Mouse (Mus musculus) liver, postnatal 0 days (tissue): ENCODE results near the gene Slc27a5. TPM values are rescaled to one million over a fixed set of nuclear protein-coding genes. Genes with fewer than 3 reads are reported as not detected.

ENCODE experiments used
- ATAC-seq: fragments of 200-750 bp; cut with Nextera tagmentation; 2 replicates; pipeline ENCODE4 v1.8.0; 2017; ENCODE audit warnings: mild to moderate bottlenecking, moderate library complexity
- DNase-seq: peaks from one replicate; pipeline ENCODE4 v3.0.0-alpha.2; 2016
- H3K27ac ChIP-seq: fragments of 300-500 bp; sonication (generic); 2 replicates; pipeline ENCODE4 v1.5.1; 2014; ENCODE audit warnings: antibody characterized with exemption, moderate library complexity, mild to moderate bottlenecking, low read depth
- H3K27me3 ChIP-seq: fragments of 300-500 bp; sonication (generic); 2 replicates; pipeline ENCODE4 v1.6.1; 2014; ENCODE audit warnings: low read length, control low read depth, mixed read lengths; ENCODE audit not compliant: insufficient read depth
- H3K36me3 ChIP-seq: fragments of 300-500 bp; sonication (generic); replicated peaks from 2 replicates; pipeline ENCODE4 v1.6.1; 2014; ENCODE audit warnings: mild to moderate bottlenecking, control low read depth, low read length, moderate library complexity, mixed read lengths; ENCODE audit not compliant: insufficient read depth
- H3K4me1 ChIP-seq: fragments of 300-500 bp; sonication (generic); 2 replicates; pipeline ENCODE4 v1.6.1; 2014; ENCODE audit warnings: antibody characterized with exemption, mild to moderate bottlenecking, control low read depth; ENCODE audit not compliant: insufficient read depth
- H3K4me2 ChIP-seq: fragments of 300-500 bp; sonication (generic); 2 replicates; pipeline ENCODE4 v1.6.1; 2014; ENCODE audit warnings: low read depth, mild to moderate bottlenecking, low read length, moderate library complexity, mixed read lengths
- H3K4me3 ChIP-seq: fragments of 300-500 bp; sonication (generic); 2 replicates; pipeline ENCODE4 v1.5.1; 2014; ENCODE audit warnings: low read depth, low read length
- H3K9ac ChIP-seq: fragments of 300-500 bp; sonication (generic); replicated peaks from 2 replicates; pipeline ENCODE4 v1.6.1; 2014; ENCODE audit warnings: mild to moderate bottlenecking, moderate library complexity
- H3K9me3 ChIP-seq: fragments of 300-500 bp; sonication (generic); 2 replicates; pipeline ENCODE4 v1.6.1; 2016; ENCODE audit warnings: mild to moderate bottlenecking, control low read depth, low read length, mixed read lengths
- CTCF ChIP-seq: sonication (generic); IDR thresholded peaks from 2 replicates; pipeline ENCODE4 v1.5.1; 2016; ENCODE audit warnings: antibody characterized with exemption, low read depth
- EP300 ChIP-seq: IDR thresholded peaks from 2 replicates; pipeline ENCODE4 v1.6.1; 2016; ENCODE audit warnings: antibody characterized with exemption, low read depth, mild to moderate bottlenecking
- WGBS: fragments of 180-500 bp; shearing (Covaris S2); extraction: QIAGEN DNeasy Blood & Tissue Kit; methylation state at CpG from one replicate; pipeline ENCODE4 v1.1.7; 2014; ENCODE audit not compliant: insufficient replicate concordance; 5-methylcytosine and 5-hydroxymethylcytosine counted together
- polyA plus RNA-seq: library from polyadenylated mRNA; unstranded; fragments of >200 nt; fragmentation: Nextera tagmentation; extraction: Ambion mirVana; gene quantifications from 2 replicates; pipeline ENCODE4 v1.2.1, GENCODE M21; 2015

The Slc27a5 gene
- polyA plus RNA-seq, 1 experiment from 2014 or later: 103 TPM

DNA sequence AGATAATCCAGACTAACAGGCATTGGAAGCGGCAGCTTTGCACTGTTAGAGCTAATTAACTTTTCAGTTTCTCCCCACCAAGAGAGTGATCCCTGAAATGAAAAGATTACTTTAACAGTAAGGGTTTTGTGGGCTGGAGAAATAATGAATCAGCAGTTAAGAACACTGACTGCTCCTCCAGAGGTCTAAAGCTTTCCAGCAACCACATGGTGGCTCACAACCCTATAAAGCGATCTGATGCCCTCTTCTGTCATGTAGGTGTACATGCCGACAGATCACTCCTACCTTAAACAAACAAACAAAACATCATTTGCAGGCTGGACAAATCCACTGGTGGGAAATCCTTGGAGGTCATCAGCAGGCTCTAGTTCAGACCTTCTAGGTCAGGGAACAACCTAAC lies 43.1 kb downstream of the Slc27a5 start:
- H3K4me3 ChIP-seq: no peak overlapping the region
- H3K36me3 ChIP-seq: no peaks in the 10 kb centered on the region
- H3K27me3 ChIP-seq: no peaks in the 10 kb centered on the region
- no peak overlapping the region for H3K9ac ChIP-seq
- WGBS: 27% methylated on average over 3 of the region's 3 CpGs
- DNase-seq (no peak), ATAC-seq (0 out of 2 replicates have a peak, but pooled peaks have one; percentile 61)
- H3K27ac ChIP-seq: no peak overlapping the region
- H3K4me2 ChIP-seq: no peak overlapping the region
- peaks cover 10% of the 10 kb centered on the region for H3K4me1 ChIP-seq
- no peak for TF ChIP-seq EP300
- peak; percentile 49 for TF ChIP-seq CTCF
- no peaks in the 10 kb centered on the region for H3K9me3 ChIP-seq

DNA sequence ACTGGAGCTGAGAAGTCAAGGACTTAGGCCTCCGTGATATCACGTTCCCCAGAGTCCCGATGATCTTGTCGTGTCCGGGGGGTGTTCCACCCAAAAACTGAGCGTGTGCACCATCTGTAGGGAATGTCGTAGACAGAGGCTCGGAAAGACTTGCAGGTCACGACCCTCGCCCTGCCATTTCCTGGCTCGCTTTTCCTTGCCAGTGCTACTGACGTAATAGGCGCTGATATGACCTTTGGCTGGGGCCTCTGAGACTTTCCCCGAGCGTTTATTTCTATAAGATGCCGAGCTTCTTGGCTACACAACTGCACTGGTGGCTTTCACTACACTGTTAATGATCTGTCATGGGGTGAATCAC lies 48.1 kb downstream of the Slc27a5 start:
- ATAC-seq (peak; percentile 43), DNase-seq (no peak)
- peak overlapping the region; percentile 69 for H3K27ac ChIP-seq
- H3K4me1 ChIP-seq: peaks cover 16% of the 10 kb centered on the region
- TF ChIP-seq EP300: peak; percentile 6; the same call in 1 of the 2 replicates
- TF ChIP-seq CTCF: no peak
- H3K4me3 ChIP-seq: peak overlapping the region; percentile 58
- H3K36me3 ChIP-seq: no peaks in the 10 kb centered on the region
- H3K4me2 ChIP-seq: peak overlapping the region; percentile 75
- H3K9ac ChIP-seq: peak overlapping the region; percentile 70
- no peaks in the 10 kb centered on the region for H3K27me3 ChIP-seq
- WGBS: 5% methylated on average over 16 of the region's 16 CpGs
- H3K9me3 ChIP-seq: no peaks in the 10 kb centered on the region

DNA sequence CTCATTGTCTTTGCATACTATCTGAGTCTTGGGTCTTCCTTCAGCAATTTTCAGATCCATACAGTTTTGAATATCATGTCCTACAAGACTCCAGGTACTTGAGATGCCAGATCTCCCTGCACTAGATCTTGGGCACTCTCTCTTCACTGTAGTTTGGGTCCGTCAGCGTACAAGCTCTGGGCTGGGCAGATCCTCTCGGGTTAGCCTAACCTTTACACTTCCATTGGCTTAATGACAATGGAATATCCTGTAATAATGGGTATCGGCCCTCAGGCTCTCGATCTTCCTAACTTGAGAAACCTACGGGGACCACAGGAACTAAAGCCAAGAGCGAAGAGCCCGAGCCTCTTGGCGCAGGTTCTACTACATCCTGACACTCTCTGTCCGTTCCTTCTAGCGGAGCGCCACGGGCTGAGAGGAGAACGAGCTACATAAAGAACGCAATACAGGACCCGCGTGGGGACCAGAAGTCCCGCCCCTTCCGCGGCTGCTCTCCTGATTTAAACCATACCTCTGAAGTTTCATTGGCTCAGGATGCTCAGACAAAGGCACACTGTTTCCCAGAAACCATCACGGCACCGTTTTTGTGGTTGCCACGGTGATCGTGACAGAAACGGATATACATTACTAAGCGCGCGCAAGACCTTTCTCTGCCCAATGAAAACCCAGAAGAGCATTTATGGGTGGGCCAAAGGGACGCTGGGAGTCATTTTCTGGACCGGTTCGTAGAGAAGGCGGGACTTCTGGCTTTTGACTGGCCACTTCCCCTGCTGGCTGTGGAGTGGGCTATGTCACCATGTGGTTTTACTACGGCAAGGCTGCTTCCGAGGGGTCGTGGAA lies 48.7 kb downstream of the Slc27a5 start:
- peak; percentile 98 for ATAC-seq

DNA sequence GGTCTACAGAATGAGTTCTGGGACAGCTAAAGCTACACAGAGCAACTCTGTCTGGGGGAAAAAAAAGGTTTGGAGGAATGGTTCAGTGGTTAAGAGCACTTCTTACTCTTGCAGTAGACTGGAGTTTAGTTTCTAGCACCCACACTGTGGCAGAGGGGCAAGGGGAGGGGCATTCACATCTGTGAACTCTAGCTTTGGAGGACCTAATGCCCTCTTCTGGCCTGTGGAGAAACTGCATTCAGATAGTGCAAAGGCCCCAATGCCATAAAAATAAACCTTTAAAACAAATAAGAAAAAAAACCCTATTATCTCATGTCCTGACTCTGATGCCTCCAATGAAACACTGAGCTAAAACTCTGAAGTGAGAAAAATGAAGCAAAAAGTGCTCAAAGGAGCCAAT lies 54.5 kb downstream of the Slc27a5 start:
- Histone ChIP-seq H3K4me3 (no peak overlapping the region), H3K9me3 (no peaks in the 10 kb centered on the region), H3K9ac (no peak overlapping the region), H3K27me3 (no peaks in the 10 kb centered on the region), H3K4me2 (no peak overlapping the region), H3K27ac (no peak overlapping the region), H3K36me3 (no peaks in the 10 kb centered on the region), H3K4me1 (no peaks in the 10 kb centered on the region)
- ATAC-seq (no peak), DNase-seq (no peak)
- peak; percentile 62 for TF ChIP-seq CTCF
- no peak for TF ChIP-seq EP300

More for the DNA sequence above, 48.7 kb downstream of the Slc27a5 start:
- DNase-seq: peak; percentile 90
- 10% methylated on average over 35 of the region's 35 CpGs for WGBS
- no peaks in the 10 kb centered on the region for H3K36me3 ChIP-seq
- TF ChIP-seq EP300 (peak; percentile 36; the same call in 1 of the 2 replicates), CTCF (peak; percentile 20; the same call in 1 of the 2 replicates)
- no peaks in the 10 kb centered on the region for H3K9me3 ChIP-seq
- peak overlapping the region; percentile 70 for H3K9ac ChIP-seq
- peak overlapping the region; percentile 69 for H3K27ac ChIP-seq
- H3K4me2 ChIP-seq: peak overlapping the region; percentile 75
- peak overlapping the region; percentile 58 for H3K4me3 ChIP-seq
- no peaks in the 10 kb centered on the region for H3K27me3 ChIP-seq
- peaks cover 16% of the 10 kb centered on the region for H3K4me1 ChIP-seq

DNA sequence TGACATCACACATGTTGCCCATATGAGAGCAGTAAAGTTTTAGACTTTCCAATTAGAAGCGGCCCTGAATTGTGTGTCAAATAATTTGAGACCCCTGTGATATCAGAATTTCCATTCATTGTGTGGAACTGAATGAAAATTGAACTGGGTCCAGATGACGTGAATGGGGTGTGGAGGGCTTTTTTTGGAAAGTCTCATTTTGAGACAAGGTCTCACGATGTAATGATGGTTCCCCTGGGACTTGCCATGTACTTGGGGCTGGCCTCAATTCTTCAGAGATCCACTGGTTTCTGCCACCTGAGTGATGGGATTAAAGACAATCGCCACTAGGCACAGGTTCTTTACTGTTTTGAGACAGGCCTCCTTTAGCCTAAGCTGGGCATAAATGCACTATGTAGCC lies 57.4 kb downstream of the Slc27a5 start:
- H3K4me1 ChIP-seq: no peaks in the 10 kb centered on the region
- no peak overlapping the region for H3K4me2 ChIP-seq
- H3K36me3 ChIP-seq: no peaks in the 10 kb centered on the region
- no peak for ATAC-seq
- WGBS: 80% methylated on average over 4 of the region's 4 CpGs
- no peaks in the 10 kb centered on the region for H3K9me3 ChIP-seq
- no peak overlapping the region for H3K9ac ChIP-seq
- no peaks in the 10 kb centered on the region for H3K27me3 ChIP-seq
- TF ChIP-seq CTCF: no peak
- no peak for TF ChIP-seq EP300
- no peak for DNase-seq
- H3K4me3 ChIP-seq: no peak overlapping the region
- no peak overlapping the region for H3K27ac ChIP-seq

Other genes with a start within 250 kb of the Slc27a5 start
- gene Zscan18, start 194.6 kb downstream of the Slc27a5 start, polyA plus RNA-seq: 0.04 and 0.13 TPM in 2 replicates
- 1.2 and 2.1 TPM in 2 replicates for gene Zfp329, start 179.3 kb downstream of the Slc27a5 start, polyA plus RNA-seq
- 8.1 and 8.5 TPM in 2 replicates for gene Zfp110, start 163.4 kb downstream of the Slc27a5 start, polyA plus RNA-seq
- 0.61 and 0.65 TPM in 2 replicates for gene Zfp128, start 117.0 kb downstream of the Slc27a5 start, polyA plus RNA-seq
- 2.3 and 2.5 TPM in 2 replicates for gene Zscan22, start 100.4 kb downstream of the Slc27a5 start, polyA plus RNA-seq
- 556 and 564 TPM in 2 replicates for gene Rps5, start 75.9 kb downstream of the Slc27a5 start, polyA plus RNA-seq
- 0.05 TPM in 2 replicates for gene Rnf225, start 70.8 kb downstream of the Slc27a5 start, polyA plus RNA-seq
- 1.5 and 1.9 TPM in 2 replicates for gene Zfp324, start 32.4 kb downstream of the Slc27a5 start, polyA plus RNA-seq
- gene Zfp446, start 20.3 kb downstream of the Slc27a5 start, polyA plus RNA-seq: 1.6 and 1.8 TPM in 2 replicates
- gene Trim28, start 922 bp upstream of the Slc27a5 start, polyA plus RNA-seq: 56.0 and 59.1 TPM in 2 replicates
- gene Zbtb45, start 11.8 kb upstream of the Slc27a5 start, polyA plus RNA-seq: 5.6 and 7.2 TPM in 2 replicates
- gene Chmp2a, start 36.6 kb upstream of the Slc27a5 start, polyA plus RNA-seq: 132 TPM in 2 replicates
- gene Ube2m, start 40.1 kb upstream of the Slc27a5 start, polyA plus RNA-seq: 53.8 and 59.8 TPM in 2 replicates
- gene Mzf1, start 56.6 kb upstream of the Slc27a5 start, polyA plus RNA-seq: 0.26 and 0.29 TPM in 2 replicates
- gene Vmn1r85, start 97.0 kb upstream of the Slc27a5 start, polyA plus RNA-seq: not detected in 2 replicates
- gene Vmn1r86, start 121.7 kb upstream of the Slc27a5 start, polyA plus RNA-seq: not detected in 2 replicates
- not detected in 2 replicates for gene Vmn1r87, start 142.0 kb upstream of the Slc27a5 start, polyA plus RNA-seq
- gene Vmn1r88, start 161.4 kb upstream of the Slc27a5 start, polyA plus RNA-seq: 0.01 TPM in 1 of 2 replicates, not detected in the other
- gene Vmn1r89, start 214.8 kb upstream of the Slc27a5 start, polyA plus RNA-seq: not detected in 2 replicates